Mouse (Mus musculus) CH12.LX (cell line): ENCODE measurements around the gene Dexi. TPM values are rescaled to one million over a fixed set of nuclear protein-coding genes. Genes with fewer than 3 reads are reported as not detected.

ENCODE experiments used
- DNase-seq: peaks from one replicate; pipeline ENCODE4 v3.0.0-alpha.2; 2013; ENCODE audit errors: extremely low read depth
- H3K27ac ChIP-seq: 2 replicates; pipeline ENCODE4 v1.5.1; 2012; ENCODE audit warnings: low read depth, mild to moderate bottlenecking, control low read depth, moderate library complexity; ENCODE audit not compliant: insufficient read depth
- H3K27me3 ChIP-seq: replicated peaks from 2 replicates; pipeline ENCODE3; 2012; ENCODE audit warnings: inconsistent platforms
- H3K36me3 ChIP-seq, 2 experiments: replicated peaks in 1 of 2; 2 replicates each; pipeline versions ENCODE3 to v1.6.1; 2012; ENCODE audit warnings: inconsistent platforms in 1 of 2, low read length in 1 of 2, mild to moderate bottlenecking in 1 of 2, mixed read lengths in 1 of 2, moderate library complexity in 1 of 2; ENCODE audit not compliant: control insufficient read depth in 1 of 2, insufficient read depth in 1 of 2
- H3K4me1 ChIP-seq, 2 experiments: 2 replicates each; pipeline ENCODE4 v1.6.1; 2012; ENCODE audit warnings: inconsistent platforms in 1 of 2, moderate library complexity in 1 of 2; ENCODE audit not compliant: insufficient read depth in 2 of 2, control insufficient read depth in 1 of 2
- H3K4me2 ChIP-seq: 2 replicates; pipeline ENCODE4 v1.6.1; 2012; ENCODE audit warnings: low read depth, mild to moderate bottlenecking, control low read depth; ENCODE audit not compliant: poor library complexity, insufficient read depth, severe bottlenecking
- H3K4me3 ChIP-seq, 3 experiments: fragments of 150-350 bp in 1 of 3; sonication (generic) in 1 of 3; replicated peaks in 1 of 3; 2 replicates each; pipeline versions ENCODE3 to v1.5.1; 2011 to 2012; ENCODE audit warnings: low read depth in 2 of 3, low read length in 2 of 3, mild to moderate bottlenecking in 2 of 3, moderate library complexity in 2 of 3, control low read depth in 1 of 3, improper control_type of control experiment in 1 of 3, inconsistent platforms in 1 of 3, mixed read lengths in 1 of 3; ENCODE audit not compliant: poor library complexity in 1 of 3
- H3K79me2 ChIP-seq: replicated peaks from 2 replicates; pipeline ENCODE4 v1.6.1; 2012; ENCODE audit warnings: mild to moderate bottlenecking, moderate library complexity; ENCODE audit not compliant: control insufficient read depth, poor library complexity, insufficient read depth, severe bottlenecking; ENCODE audit errors: extremely low read depth
- H3K9ac ChIP-seq: 2 replicates; pipeline ENCODE4 v1.6.1; 2012; ENCODE audit warnings: low read depth, mild to moderate bottlenecking, control low read depth, moderate library complexity; ENCODE audit not compliant: insufficient read depth
- H3K9me3 ChIP-seq: replicated peaks from 2 replicates; pipeline ENCODE3; 2012; ENCODE audit warnings: low read length, inconsistent platforms, mixed read lengths
- CHD1 ChIP-seq: IDR thresholded peaks from 2 replicates; pipeline ENCODE4 v1.6.1; 2012; ENCODE audit warnings: low read depth, low read length, improper control_type of control experiment, inconsistent platforms
- CHD2 ChIP-seq: IDR thresholded peaks from 2 replicates; pipeline ENCODE4 v1.6.1; 2011; ENCODE audit warnings: low read length, improper control_type of control experiment
- EP300 ChIP-seq: IDR thresholded peaks from 2 replicates; pipeline ENCODE4 v1.6.1; 2011; ENCODE audit warnings: low read length, improper control_type of control experiment
- ETS1 ChIP-seq: conservative IDR thresholded peaks from 2 replicates; pipeline ENCODE4 v1.6.1; 2012; ENCODE audit warnings: low read depth, mild to moderate bottlenecking, inconsistent platforms, low read length, improper control_type of control experiment, moderate library complexity
- HCFC1 ChIP-seq: IDR thresholded peaks from 2 replicates; pipeline ENCODE4 v1.6.1; 2012; ENCODE audit warnings: low read depth, mild to moderate bottlenecking, inconsistent platforms, low read length, improper control_type of control experiment
- MAFK ChIP-seq: IDR thresholded peaks from 2 replicates; pipeline ENCODE4 v1.6.1; 2011; ENCODE audit warnings: low read length, improper control_type of control experiment; ENCODE audit not compliant: insufficient replicate concordance
- MAX ChIP-seq: IDR thresholded peaks from 2 replicates; pipeline ENCODE4 v1.6.1; 2011; ENCODE audit warnings: low read length, improper control_type of control experiment
- MXI1 ChIP-seq: IDR thresholded peaks from 2 replicates; pipeline ENCODE4 v1.6.1; 2011; ENCODE audit warnings: mild to moderate bottlenecking, low read depth, low read length, improper control_type of control experiment
- MYC ChIP-seq: IDR thresholded peaks from 2 replicates; pipeline ENCODE4 v1.6.1; 2011; ENCODE audit warnings: low read depth, mild to moderate bottlenecking, improper control_type of control experiment, low read length
- NELFE ChIP-seq: IDR thresholded peaks from 2 replicates; pipeline ENCODE4 v1.6.1; 2011; ENCODE audit warnings: low read depth, low read length, improper control_type of control experiment
- PAX5 ChIP-seq: IDR thresholded peaks from 2 replicates; pipeline ENCODE4 v1.6.1; 2012; ENCODE audit warnings: low read length, inconsistent platforms, mixed read lengths
- POLR2AphosphoS2 ChIP-seq: IDR thresholded peaks from 2 replicates; pipeline ENCODE4 v1.6.1; 2011; ENCODE audit warnings: low read depth, low read length, improper control_type of control experiment
- RAD21 ChIP-seq: IDR thresholded peaks from 2 replicates; pipeline ENCODE4 v1.6.1; 2011; ENCODE audit warnings: low read depth, mild to moderate bottlenecking, low read length, improper control_type of control experiment, moderate library complexity
- SMC3 ChIP-seq: IDR thresholded peaks from 2 replicates; pipeline ENCODE4 v1.6.1; 2011; ENCODE audit warnings: low read depth, low read length, improper control_type of control experiment
- TCF12 ChIP-seq: IDR thresholded peaks from 2 replicates; pipeline ENCODE4 v1.6.1; 2014; ENCODE audit warnings: low read depth, mild to moderate bottlenecking, inconsistent platforms, low read length, improper control_type of control experiment
- UBTF ChIP-seq: IDR thresholded peaks from 2 replicates; pipeline ENCODE4 v1.6.1; 2012; ENCODE audit warnings: low read depth, mild to moderate bottlenecking, inconsistent platforms, low read length, improper control_type of control experiment, moderate library complexity
- ZC3H11A ChIP-seq: IDR thresholded peaks from 2 replicates; pipeline ENCODE4 v1.6.1; 2012; ENCODE audit warnings: low read depth, mild to moderate bottlenecking, inconsistent platforms, low read length, improper control_type of control experiment
- ZNF384 ChIP-seq: IDR thresholded peaks from 2 replicates; pipeline ENCODE4 v1.6.1; 2012; ENCODE audit warnings: low read depth, low read length, improper control_type of control experiment, inconsistent platforms
- dilution Hi-C: fragments of 300-500 bp; cut with MboI; formaldehyde crosslinking; loops from 2 replicates; pipeline ENCODE4 v1.14.3; 2020; ENCODE audit warnings: low sequenced_read_pairs; ENCODE audit not compliant: extremely low pct_unique_long_range_greater_than_20kb, extremely low pct_ligation_motif_present
- in situ Hi-C: fragments of 300-500 bp; cut with MboI; formaldehyde crosslinking; loops from 3 replicates; pipeline ENCODE4 v1.14.3; 2019; ENCODE audit warnings: low sequenced_read_pairs, low pct_ligation_motif_present, low pct_unique_long_range_greater_than_20kb, mixed read lengths
- polyA plus RNA-seq: library from polyadenylated mRNA; unstranded; fragments of >175 nt; gene quantifications from 2 replicates; pipeline ENCODE4 v1.2.1, GENCODE M21; 2012; ENCODE audit warnings: low read depth; ENCODE audit not compliant: insufficient read length
- total RNA-seq, 2 experiments: library from RNA; depleted of rRNA; stranded (reverse); fragments of 300-350 nt in 1 of 2; fragments of >200 nt in 1 of 2; gene quantifications; 2 replicates each; pipeline ENCODE4 v1.2.3; 2012 to 2014

The Dexi gene
- total and polyA plus RNA-seq, 3 experiments: 11.3 to 19.6 (median 14.1) TPM

GRCm38 (mm10) chr16:10581234-10581898 is 38.5 kb upstream of the Dexi start:
- H3K4me3 ChIP-seq: no peak overlapping the region
- H3K36me3 ChIP-seq: peaks cover 60 to 90% of the 10 kb centered on the region in 2 experiments
- H3K4me1 ChIP-seq: no peaks in the 10 kb centered on the region
- no peak overlapping the region for H3K4me2 ChIP-seq
- dilution Hi-C loops (no loop called here), in situ Hi-C loops (no loop called here)
- no peak overlapping the region for H3K27ac ChIP-seq
- no peaks in the 10 kb centered on the region for H3K27me3 ChIP-seq
- H3K79me2 ChIP-seq: no peaks in the 10 kb centered on the region
- H3K9ac ChIP-seq: no peak overlapping the region
- no peaks in the 10 kb centered on the region for H3K9me3 ChIP-seq
- TF ChIP-seq EP300 (no peak), ZC3H11A (no peak), MXI1 (no peak), CHD2 (no peak)
- DNase-seq: no peak

- H3K4me3 ChIP-seq: no peak overlapping the region
- TF ChIP-seq MYC (no peak), SMC3 (no peak), PAX5 (no peak), UBTF (no peak), ZNF384 (no peak)
- dilution Hi-C loops: no loop called here
Observed at GRCm38 (mm10) chr16:10578376-10578775, 35.5 kb upstream of the Dexi start.

GRCm38 (mm10) chr16:10577548-10577947 is 34.7 kb upstream of the Dexi start:
- Histone ChIP-seq H3K4me2 (no peak overlapping the region), H3K79me2 (no peaks in the 10 kb centered on the region), H3K9me3 (no peaks in the 10 kb centered on the region), H3K9ac (no peak overlapping the region), H3K4me1 (no peaks in the 10 kb centered on the region), H3K27me3 (no peaks in the 10 kb centered on the region), H3K4me3 (no peak overlapping the region), H3K36me3 (peaks cover 65 to 91% of the 10 kb centered on the region in 2 experiments), H3K27ac (no peak overlapping the region)
- DNase-seq: no peak
- in situ Hi-C loops (loop anchor here (5.0 kb wide), 1 partner anchor 270 kb away; no protein-coding TSS in a partner anchor), dilution Hi-C loops (no loop called here)
- no peak for TF ChIP-seq ZNF384
- no peak for TF ChIP-seq HCFC1
- no peak for TF ChIP-seq MAX
- TF ChIP-seq CHD2: no peak
- TF ChIP-seq NELFE: no peak
- no peak for TF ChIP-seq ETS1
- TF ChIP-seq RAD21: no peak
- TF ChIP-seq CHD1: no peak
- TF ChIP-seq MXI1: no peak
- no peak for TF ChIP-seq MAFK
- no peak for TF ChIP-seq PAX5
- no peak for TF ChIP-seq POLR2AphosphoS2
- TF ChIP-seq SMC3: no peak
- no peak for TF ChIP-seq TCF12

More at GRCm38 (mm10) chr16:10578376-10578775, 35.5 kb upstream of the Dexi start:
- no peaks in the 10 kb centered on the region for H3K27me3 ChIP-seq
- peaks cover 63 to 91% of the 10 kb centered on the region in 2 experiments for H3K36me3 ChIP-seq
- H3K27ac ChIP-seq: no peak overlapping the region
- H3K4me2 ChIP-seq: no peak overlapping the region
- in situ Hi-C loops: loop anchor here (5.0 kb wide), 1 partner anchor 269 kb away; no protein-coding TSS in a partner anchor
- H3K79me2 ChIP-seq: no peaks in the 10 kb centered on the region
- no peaks in the 10 kb centered on the region for H3K4me1 ChIP-seq
- H3K9ac ChIP-seq: no peak overlapping the region
- H3K9me3 ChIP-seq: no peaks in the 10 kb centered on the region
- DNase-seq: no peak
